Mouse (Mus musculus) embryo, embryonic 10.5 days (tissue): ENCODE measurements around the gene Gm10142.
"Not testable (repeated sequence)": the region's sequence is repeated elsewhere in the genome, so short reads cannot be mapped to it uniquely, and the experiment has no call there.

ENCODE experiments used
- DNase-seq: peaks from one replicate; pipeline ENCODE4 v3.0.0-alpha.2; 2015; ENCODE audit warnings: low spot score

The Gm10142 gene

GRCm38 (mm10) chr10:77738929-77739328 is 23.3 kb downstream of the Gm10142 start:
- DNase-seq = no peak

- not testable (repeated sequence) for DNase-seq
These were observed 26.5 kb downstream of the Gm10142 start, which contains the start of gene Gm18596 for GRCm38 (mm10) chr10:77741924-77742688. Gene Gm18596, minus strand, starts transcription at chr10:77742638.

GRCm38 (mm10) chr10:77750686-77751085 is 35.1 kb downstream of the Gm10142 start:
- DNase-seq = not testable (repeated sequence)

GRCm38 (mm10) chr10:77751254-77751653 is 35.6 kb downstream of the Gm10142 start, which contains the start of gene Gm9736:
Gene Gm9736, minus strand, starts transcription at chr10:77751354.
- not testable (repeated sequence) for DNase-seq

- DNase-seq = not testable (repeated sequence)
These were observed 36.7 kb downstream of the Gm10142 start for GRCm38 (mm10) chr10:77752312-77752711.

GRCm38 (mm10) chr10:77753448-77753847 is 37.8 kb downstream of the Gm10142 start:
- no peak for DNase-seq

GRCm38 (mm10) chr10:77759582-77759981 is 44.0 kb downstream of the Gm10142 start, which contains the start of gene Gm3233:
Gene Gm3233, minus strand, starts transcription at chr10:77759682.
- DNase-seq = not testable (repeated sequence)
